Mouse (Mus musculus): Measurements from ENCODE around the gene Prap1.

GRCm38 (mm10) chr7:140054124-140054523, 39.1 kb upstream of the Prap1 start:
- no peak for TF ChIP-seq GATA1 (IDR thresholded peaks at IDR 0.05; ENCODE audit: borderline replicate concordance, low read length)
- no peak for TF ChIP-seq FLI1 (IDR thresholded peaks at IDR 0.05; ENCODE audit: low read length)
